Mouse (Mus musculus): ENCODE results near the gene Glipr2. TPM values are rescaled to one million over a fixed set of nuclear protein-coding genes. Genes with fewer than 3 reads are reported as not detected.

Glipr2 gene
- polyA plus RNA-seq, 1 experiment: 13.7 TPM

- 15% methylated on average over 9 of the region's 9 CpGs for WGBS
- DNase-seq (ENCODE audit: low read depth in 1 of 2, low spot score in 2 of 2): no peak
- H3K27ac ChIP-seq (ENCODE audit: insufficient read depth, low read length): peak overlapping the region; percentile 71
- no peak for TF ChIP-seq CTCF (IDR thresholded peaks at IDR 0.05; ENCODE audit: extremely low read depth, insufficient read depth, insufficient read length, insufficient replicate concordance)
- TF ChIP-seq POLR2A (IDR thresholded peaks at IDR 0.05; ENCODE audit: low read depth, low read length): no peak
- peak overlapping the region; percentile 24; the same call in 1 of the 2 replicates for H3K4me3 ChIP-seq (ENCODE audit: extremely low read depth, insufficient read depth, insufficient read length)
- no peaks in the 10 kb centered on the region for H3K36me3 ChIP-seq (ENCODE audit: control insufficient read depth, insufficient read depth, low read length)
- peaks cover 28% of the 10 kb centered on the region for H3K4me1 ChIP-seq (ENCODE audit: control insufficient read depth, insufficient read depth, insufficient read length)
- H3K27me3 ChIP-seq (ENCODE audit: control insufficient read depth, insufficient read depth, low read length): no peaks in the 10 kb centered on the region
These were observed 2.5 kb downstream of the Glipr2 start for GRCm38 (mm10) chr4:43959523-43960179.

GRCm38 (mm10) chr4:43960207-43960606 is 3.0 kb downstream of the Glipr2 start:
- peaks cover 31% of the 10 kb centered on the region for H3K4me1 ChIP-seq (ENCODE audit: control insufficient read depth, insufficient read depth, insufficient read length)
- TF ChIP-seq CTCF (IDR thresholded peaks at IDR 0.05; ENCODE audit: extremely low read depth, insufficient read depth, insufficient read length, insufficient replicate concordance) (no peak), POLR2A (IDR thresholded peaks at IDR 0.05; ENCODE audit: low read depth, low read length) (no peak)
- no peaks in the 10 kb centered on the region for H3K27me3 ChIP-seq (ENCODE audit: control insufficient read depth, insufficient read depth, low read length)
- no peaks in the 10 kb centered on the region for H3K36me3 ChIP-seq (ENCODE audit: control insufficient read depth, insufficient read depth, low read length)
- peak overlapping the region; percentile 78 for H3K27ac ChIP-seq (ENCODE audit: insufficient read depth, low read length)
- DNase-seq (ENCODE audit: low read depth in 1 of 2, low spot score in 2 of 2): no peak
- 10% methylated on average over 6 of the region's 6 CpGs for WGBS
- 0 out of 2 replicates have a peak overlapping the region, but pooled peaks have one; percentile 24 for H3K4me3 ChIP-seq (ENCODE audit: extremely low read depth, insufficient read depth, insufficient read length)

- H3K4me1 ChIP-seq (ENCODE audit: control insufficient read depth, insufficient read depth, insufficient read length): peaks cover 47% of the 10 kb centered on the region
- no peaks in the 10 kb centered on the region for H3K27me3 ChIP-seq (ENCODE audit: control insufficient read depth, insufficient read depth, low read length)
- TF ChIP-seq CTCF (IDR thresholded peaks at IDR 0.05; ENCODE audit: extremely low read depth, insufficient read depth, insufficient read length, insufficient replicate concordance) (no peak), POLR2A (IDR thresholded peaks at IDR 0.05; ENCODE audit: low read depth, low read length) (no peak)
- H3K27ac ChIP-seq (ENCODE audit: insufficient read depth, low read length): peak overlapping the region; percentile 48
- WGBS: 36% methylated on average over 2 of the region's 2 CpGs
- no peak for DNase-seq (ENCODE audit: low read depth in 1 of 2, low spot score in 2 of 2)
- no peak overlapping the region for H3K4me3 ChIP-seq (ENCODE audit: extremely low read depth, insufficient read depth, insufficient read length)
- no peaks in the 10 kb centered on the region for H3K36me3 ChIP-seq (ENCODE audit: control insufficient read depth, insufficient read depth, low read length)
These were observed 7.2 kb downstream of the Glipr2 start for GRCm38 (mm10) chr4:43964326-43964833.

GRCm38 (mm10) chr4:43964951-43965684 is 7.9 kb downstream of the Glipr2 start:
- TF ChIP-seq CTCF (IDR thresholded peaks at IDR 0.05; ENCODE audit: extremely low read depth, insufficient read depth, insufficient read length, insufficient replicate concordance) (no peak), POLR2A (IDR thresholded peaks at IDR 0.05; ENCODE audit: low read depth, low read length) (no peak)
- no peak for DNase-seq (ENCODE audit: low read depth in 1 of 2, low spot score in 2 of 2)
- Histone ChIP-seq H3K36me3 (ENCODE audit: control insufficient read depth, insufficient read depth, low read length) (no peaks in the 10 kb centered on the region), H3K4me3 (ENCODE audit: extremely low read depth, insufficient read depth, insufficient read length) (no peak overlapping the region), H3K27me3 (ENCODE audit: control insufficient read depth, insufficient read depth, low read length) (no peaks in the 10 kb centered on the region), H3K27ac (ENCODE audit: insufficient read depth, low read length) (peak overlapping the region; percentile 59), H3K4me1 (ENCODE audit: control insufficient read depth, insufficient read depth, insufficient read length) (peaks cover 41% of the 10 kb centered on the region; the same call in 1 of the 2 replicates)
- WGBS: 72% methylated on average over 4 of the region's 4 CpGs

- H3K27me3 ChIP-seq (ENCODE audit: control insufficient read depth, insufficient read depth, low read length): no peaks in the 10 kb centered on the region
- peaks cover 43% of the 10 kb centered on the region; the same call in 1 of the 2 replicates for H3K4me1 ChIP-seq (ENCODE audit: control insufficient read depth, insufficient read depth, insufficient read length)
- TF ChIP-seq POLR2A (IDR thresholded peaks at IDR 0.05; ENCODE audit: low read depth, low read length) (no peak), CTCF (IDR thresholded peaks at IDR 0.05; ENCODE audit: extremely low read depth, insufficient read depth, insufficient read length, insufficient replicate concordance) (no peak)
- no peaks in the 10 kb centered on the region for H3K36me3 ChIP-seq (ENCODE audit: control insufficient read depth, insufficient read depth, low read length)
- H3K4me3 ChIP-seq (ENCODE audit: extremely low read depth, insufficient read depth, insufficient read length): no peak overlapping the region
- H3K27ac ChIP-seq (ENCODE audit: insufficient read depth, low read length): peak overlapping the region; percentile 59
- WGBS: 64% methylated on average over 7 of the region's 7 CpGs
- no peak for DNase-seq (ENCODE audit: low read depth in 1 of 2, low spot score in 2 of 2)
These were observed 8.8 kb downstream of the Glipr2 start for GRCm38 (mm10) chr4:43965856-43966535.

GRCm38 (mm10) chr4:43968650-43969049 is 11.4 kb downstream of the Glipr2 start:
- H3K27me3 ChIP-seq (ENCODE audit: control insufficient read depth, insufficient read depth, low read length): no peaks in the 10 kb centered on the region
- H3K4me3 ChIP-seq (ENCODE audit: extremely low read depth, insufficient read depth, insufficient read length): no peak overlapping the region
- no peak for DNase-seq (ENCODE audit: low read depth in 1 of 2, low spot score in 2 of 2)
- no peak overlapping the region for H3K27ac ChIP-seq (ENCODE audit: insufficient read depth, low read length)
- H3K4me1 ChIP-seq (ENCODE audit: control insufficient read depth, insufficient read depth, insufficient read length): peaks cover 58% of the 10 kb centered on the region; the same call in 1 of the 2 replicates
- no peak for TF ChIP-seq POLR2A (IDR thresholded peaks at IDR 0.05; ENCODE audit: low read depth, low read length)
- no peak for TF ChIP-seq CTCF (IDR thresholded peaks at IDR 0.05; ENCODE audit: extremely low read depth, insufficient read depth, insufficient read length, insufficient replicate concordance)
- no peaks in the 10 kb centered on the region for H3K36me3 ChIP-seq (ENCODE audit: control insufficient read depth, insufficient read depth, low read length)
- 83% methylated on average over 13 of the region's 13 CpGs for WGBS
